Mouse (Mus musculus) intestine, embryonic 14.5 days (tissue): ENCODE data around the gene Crispld2. TPM values are rescaled to one million over a fixed set of nuclear protein-coding genes. Genes with fewer than 3 reads are reported as not detected.
A peak's percentile ranks its signal among the peaks of the same experiment; 100 is the strongest.

Experiments
- ATAC-seq: fragments of 200-750 bp; cut with Nextera tagmentation; replicated peaks from 2 replicates; pipeline ENCODE4 v1.8.0; 2017; ENCODE audit warnings: low read depth, moderate number of reproducible peaks, moderate TSS enrichment, moderate library complexity; ENCODE audit not compliant: low FRiP score, low TSS enrichment
- DNase-seq: peaks from one replicate; pipeline ENCODE4 v3.0.0-alpha.2; 2018; ENCODE audit warnings: low spot score
- H3K27ac ChIP-seq: fragments of 300-500 bp; sonication (generic); 2 replicates; pipeline ENCODE4 v1.5.1; 2014; ENCODE audit warnings: low read depth, mild to moderate bottlenecking, control low read depth
- H3K27me3 ChIP-seq: fragments of 300-500 bp; sonication (generic); replicated peaks from 2 replicates; pipeline ENCODE4 v1.6.1; 2014; ENCODE audit warnings: low read length, control low read depth; ENCODE audit not compliant: control insufficient read depth, insufficient read depth
- H3K36me3 ChIP-seq: fragments of 300-500 bp; sonication (generic); 2 replicates; pipeline ENCODE4 v1.6.1; 2014; ENCODE audit warnings: low read length, control low read depth; ENCODE audit not compliant: control insufficient read depth, insufficient read depth
- H3K4me1 ChIP-seq: fragments of 300-500 bp; sonication (generic); replicated peaks from 2 replicates; pipeline ENCODE4 v1.6.1; 2014; ENCODE audit warnings: low read length, control low read depth, mixed read lengths; ENCODE audit not compliant: control insufficient read depth, insufficient read depth
- H3K4me2 ChIP-seq: fragments of 300-500 bp; sonication (generic); 2 replicates; pipeline ENCODE4 v1.6.1; 2014; ENCODE audit warnings: low read length
- H3K4me3 ChIP-seq: fragments of 300-500 bp; sonication (generic); 2 replicates; pipeline ENCODE4 v1.5.1; 2014; ENCODE audit warnings: low read depth, low read length, control low read depth, mixed read lengths
- H3K9ac ChIP-seq: fragments of 300-500 bp; sonication (generic); 2 replicates; pipeline ENCODE4 v1.6.1; 2014; ENCODE audit warnings: mild to moderate bottlenecking, low read length
- H3K9me3 ChIP-seq: fragments of 300-500 bp; sonication (generic); 2 replicates; pipeline ENCODE4 v1.6.1; 2016; ENCODE audit warnings: low read length, control low read depth; ENCODE audit not compliant: control insufficient read depth
- WGBS: fragments of 180-500 bp; shearing (Covaris S2); extraction: QIAGEN DNeasy Blood & Tissue Kit; methylation state at CpG from one replicate; pipeline ENCODE4 v1.1.7; 2014; 5-methylcytosine and 5-hydroxymethylcytosine counted together
- polyA plus RNA-seq: library from polyadenylated mRNA; unstranded; fragments of >200 nt; fragmentation: Nextera tagmentation; extraction: Ambion mirVana; gene quantifications from 2 replicates; pipeline ENCODE4 v1.2.1, GENCODE M21; 2014

The Crispld2 gene
- polyA plus RNA-seq, 1 experiment from 2014 or later: 18.0 TPM

GRCm38 (mm10) chr8:119984085-119984484, 8.2 kb upstream of the Crispld2 start:
- no peaks in the 10 kb centered on the region for H3K9me3 ChIP-seq
- no peaks in the 10 kb centered on the region for H3K36me3 ChIP-seq
- H3K4me1 ChIP-seq: no peaks in the 10 kb centered on the region
- H3K27me3 ChIP-seq: no peaks in the 10 kb centered on the region
- no peak overlapping the region for H3K9ac ChIP-seq
- H3K27ac ChIP-seq: no peak overlapping the region
- DNase-seq (no peak), ATAC-seq (no peak)
- no peak overlapping the region for H3K4me3 ChIP-seq
- no peak overlapping the region for H3K4me2 ChIP-seq

GRCm38 (mm10) chr8:119986174-119986573, 6.1 kb upstream of the Crispld2 start:
- no peaks in the 10 kb centered on the region for H3K9me3 ChIP-seq

DNA sequence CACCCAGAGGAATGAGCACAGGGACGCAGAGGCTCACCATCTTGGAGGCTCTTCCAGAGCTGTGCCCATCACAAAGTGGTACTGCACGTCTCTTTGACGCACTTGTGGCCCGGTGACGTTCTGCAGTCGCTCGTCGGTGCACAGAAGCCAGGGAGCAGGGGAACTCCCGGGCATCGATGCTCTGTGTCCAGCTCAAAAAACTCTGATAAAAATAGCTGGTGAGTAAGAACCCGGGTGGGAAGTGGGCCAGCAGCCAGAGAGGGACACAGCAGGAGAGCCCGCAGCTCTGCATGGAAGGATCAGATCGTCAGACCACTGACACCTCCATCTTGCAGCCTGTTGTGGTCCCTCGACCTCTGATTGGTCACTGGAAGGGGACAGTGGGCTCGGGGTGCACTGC, 4.2 kb upstream of the Crispld2 start:
- Histone ChIP-seq H3K27me3 (no peaks in the 10 kb centered on the region), H3K4me2 (no peak overlapping the region), H3K4me1 (peaks cover 7% of the 10 kb centered on the region; the same call in 1 of the 2 replicates), H3K9ac (no peak overlapping the region), H3K27ac (no peak overlapping the region), H3K9me3 (no peaks in the 10 kb centered on the region), H3K4me3 (no peak overlapping the region), H3K36me3 (no peaks in the 10 kb centered on the region)
- ATAC-seq (no peak), DNase-seq (no peak)
- 65% methylated on average over 15 of the region's 15 CpGs for WGBS

More at GRCm38 (mm10) chr8:119986174-119986573, 6.1 kb upstream of the Crispld2 start:
- ATAC-seq (no peak), DNase-seq (no peak)
- H3K27ac ChIP-seq: no peak overlapping the region
- H3K4me1 ChIP-seq: no peaks in the 10 kb centered on the region
- H3K36me3 ChIP-seq: no peaks in the 10 kb centered on the region
- H3K4me2 ChIP-seq: no peak overlapping the region
- WGBS: 63% methylated on average over 5 of the region's 5 CpGs
- no peak overlapping the region for H3K4me3 ChIP-seq
- H3K9ac ChIP-seq: no peak overlapping the region
- H3K27me3 ChIP-seq: no peaks in the 10 kb centered on the region

DNA sequence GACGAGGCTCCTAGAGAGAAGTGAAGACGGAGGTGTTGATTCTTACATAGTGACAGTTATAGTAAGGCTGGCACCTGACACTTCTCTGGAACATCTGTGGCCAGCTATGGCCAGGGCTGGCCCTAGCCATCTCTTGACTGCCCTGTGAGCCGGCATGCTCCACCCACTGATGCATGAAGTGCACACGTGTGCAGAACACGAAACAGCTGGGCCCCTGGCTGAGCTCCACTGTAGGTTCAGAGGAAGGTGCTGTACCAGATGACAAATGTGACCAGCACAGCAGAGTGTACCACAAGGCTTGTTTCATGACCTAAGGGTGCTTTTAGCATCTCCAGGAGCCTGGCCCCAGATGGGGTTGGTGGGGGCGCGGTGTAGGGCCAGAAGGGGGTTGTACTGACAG, 1.9 kb downstream of the Crispld2 start:
- H3K27ac ChIP-seq: 0 out of 2 replicates have a peak overlapping the region, but pooled peaks have one; percentile 16
- no peak for ATAC-seq
- peak overlapping the region; percentile 51 for H3K4me2 ChIP-seq
- no peaks in the 10 kb centered on the region for H3K27me3 ChIP-seq
- H3K4me3 ChIP-seq: peak overlapping the region; percentile 44
- DNase-seq: no peak
- H3K36me3 ChIP-seq: no peaks in the 10 kb centered on the region
- 35% methylated on average over 7 of the region's 7 CpGs for WGBS
- H3K4me1 ChIP-seq: peaks cover 24% of the 10 kb centered on the region
- no peak overlapping the region for H3K9ac ChIP-seq
- no peaks in the 10 kb centered on the region for H3K9me3 ChIP-seq

DNA sequence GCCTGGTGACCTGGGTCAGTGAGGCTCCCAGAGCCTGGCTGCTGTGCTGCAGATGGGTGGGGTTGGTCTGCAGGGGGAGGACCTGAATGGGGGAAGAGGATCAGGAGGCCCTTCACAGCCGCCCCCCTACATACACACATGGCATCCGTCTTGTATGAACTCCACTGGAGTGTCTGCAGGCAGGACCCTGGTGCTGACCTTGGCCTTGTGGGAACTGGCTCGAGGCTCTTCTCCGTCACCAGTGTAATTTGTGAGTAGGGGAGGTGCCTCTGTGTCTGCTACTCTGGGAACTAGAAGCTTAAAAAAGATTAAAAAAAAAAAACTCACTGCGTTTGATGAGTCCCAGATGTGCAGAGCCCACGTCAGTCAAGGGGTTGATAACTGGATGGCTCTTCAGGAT, 2.3 kb downstream of the Crispld2 start:
- ATAC-seq (no peak), DNase-seq (no peak)
- Histone ChIP-seq H3K4me2 (peak overlapping the region; percentile 51), H3K36me3 (no peaks in the 10 kb centered on the region), H3K9me3 (no peaks in the 10 kb centered on the region), H3K27ac (0 out of 2 replicates have a peak overlapping the region, but pooled peaks have one; percentile 16), H3K9ac (peak overlapping the region; percentile 25; the same call in 1 of the 2 replicates), H3K27me3 (no peaks in the 10 kb centered on the region), H3K4me1 (peaks cover 24% of the 10 kb centered on the region), H3K4me3 (peak overlapping the region; percentile 44)
- 21% methylated on average over 6 of the region's 6 CpGs for WGBS

- WGBS: 72% methylated on average over 4 of the region's 4 CpGs
- Histone ChIP-seq H3K4me1 (peaks cover 38% of the 10 kb centered on the region), H3K4me3 (no peak overlapping the region), H3K36me3 (no peaks in the 10 kb centered on the region), H3K4me2 (no peak overlapping the region), H3K9ac (no peak overlapping the region), H3K27ac (no peak overlapping the region), H3K27me3 (no peaks in the 10 kb centered on the region), H3K9me3 (no peaks in the 10 kb centered on the region)
- DNase-seq: no peak
- ATAC-seq: no peak
Observed at GRCm38 (mm10) chr8:119997266-119997665, 5.0 kb downstream of the Crispld2 start.

GRCm38 (mm10) chr8:120000461-120000860, 8.2 kb downstream of the Crispld2 start:
- DNase-seq (no peak), ATAC-seq (no peak)
- Histone ChIP-seq H3K27ac (peak overlapping the region; percentile 36; the same call in 1 of the 2 replicates), H3K36me3 (no peaks in the 10 kb centered on the region), H3K9me3 (no peaks in the 10 kb centered on the region), H3K27me3 (no peaks in the 10 kb centered on the region), H3K9ac (no peak overlapping the region), H3K4me2 (no peak overlapping the region), H3K4me3 (no peak overlapping the region), H3K4me1 (peaks cover 43% of the 10 kb centered on the region)
- 15% methylated on average over 8 of the region's 8 CpGs for WGBS

GRCm38 (mm10) chr8:120001712-120002111, 9.5 kb downstream of the Crispld2 start:
- 60% methylated on average over 7 of the region's 7 CpGs for WGBS
- no peaks in the 10 kb centered on the region for H3K27me3 ChIP-seq
- H3K4me1 ChIP-seq: peaks cover 55% of the 10 kb centered on the region
- H3K9me3 ChIP-seq: no peaks in the 10 kb centered on the region
- no peak for DNase-seq
- no peak overlapping the region for H3K9ac ChIP-seq
- H3K4me3 ChIP-seq: no peak overlapping the region
- H3K4me2 ChIP-seq: no peak overlapping the region
- no peak for ATAC-seq
- H3K27ac ChIP-seq: 0 out of 2 replicates have a peak overlapping the region, but pooled peaks have one; percentile 36
- H3K36me3 ChIP-seq: no peaks in the 10 kb centered on the region

DNA sequence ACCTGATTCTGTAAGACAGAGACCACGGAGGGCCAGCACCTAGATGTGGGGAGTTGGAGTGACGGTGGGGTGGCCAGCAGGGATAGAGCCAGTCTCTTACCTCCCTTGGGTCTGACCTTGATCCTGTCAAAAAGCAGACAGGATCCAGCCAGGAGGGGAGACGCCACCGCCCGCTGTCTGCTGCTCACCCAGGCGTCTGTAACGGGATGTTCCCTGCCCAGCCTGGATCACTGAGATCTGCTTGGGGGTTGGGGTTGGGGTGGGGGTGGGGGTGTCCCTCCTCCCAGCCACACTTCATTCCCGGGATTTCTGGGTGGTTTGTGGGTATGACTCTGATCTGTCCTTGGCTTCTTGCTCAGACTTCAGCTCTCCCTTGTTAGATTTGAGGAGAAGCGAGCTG, 10.1 kb downstream of the Crispld2 start:
- peaks cover 60% of the 10 kb centered on the region for H3K4me1 ChIP-seq

More for the DNA sequence above, 10.1 kb downstream of the Crispld2 start:
- Histone ChIP-seq H3K9me3 (no peaks in the 10 kb centered on the region), H3K4me3 (no peak overlapping the region), H3K9ac (no peak overlapping the region), H3K4me2 (no peak overlapping the region), H3K36me3 (no peaks in the 10 kb centered on the region), H3K27me3 (no peaks in the 10 kb centered on the region), H3K27ac (peak overlapping the region; percentile 71)
- WGBS: 39% methylated on average over 9 of the region's 9 CpGs
- DNase-seq (no peak), ATAC-seq (no peak)
